Mouse (Mus musculus) midbrain, embryonic 16.5 days (tissue): ENCODE measurements at regions not wholly inside any gene's neighbourhood (a gene's known extent, or its start where the extent isn't known, plus 50 kb on each side); places are given as distances from the start of the nearest gene placed in this dataset.

Experiments
- ATAC-seq: fragments of 200-750 bp; cut with Nextera tagmentation; 2 replicates; pipeline ENCODE4 v1.8.0; 2017; ENCODE audit warnings: moderate TSS enrichment
- H3K27ac ChIP-seq: fragments of 300-500 bp; sonication (generic); 2 replicates; pipeline ENCODE4 v1.5.1; 2014; ENCODE audit warnings: mild to moderate bottlenecking, low read length, mixed read lengths
- H3K27me3 ChIP-seq: fragments of 300-500 bp; sonication (generic); 2 replicates; pipeline ENCODE4 v1.6.1; 2014; ENCODE audit warnings: low read depth, low read length, mixed read lengths; ENCODE audit not compliant: control insufficient read depth, insufficient read depth
- H3K36me3 ChIP-seq: fragments of 300-500 bp; sonication (generic); 2 replicates; pipeline ENCODE4 v1.6.1; 2014; ENCODE audit warnings: mild to moderate bottlenecking, low read length, moderate library complexity, mixed read lengths; ENCODE audit not compliant: control insufficient read depth, insufficient read depth
- H3K4me1 ChIP-seq: fragments of 300-500 bp; sonication (generic); 2 replicates; pipeline ENCODE4 v1.6.1; 2014; ENCODE audit warnings: mild to moderate bottlenecking, low read length, mixed read lengths; ENCODE audit not compliant: control insufficient read depth, insufficient read depth
- H3K4me2 ChIP-seq: fragments of 300-500 bp; sonication (generic); 2 replicates; pipeline ENCODE4 v1.6.1; 2014; ENCODE audit warnings: mild to moderate bottlenecking, low read length, mixed read lengths
- H3K4me3 ChIP-seq: fragments of 300-500 bp; sonication (generic); 2 replicates; pipeline ENCODE4 v1.5.1; 2014; ENCODE audit warnings: low read depth, mild to moderate bottlenecking, low read length, moderate library complexity, mixed read lengths
- H3K9ac ChIP-seq: fragments of 300-500 bp; sonication (generic); 2 replicates; pipeline ENCODE4 v1.6.1; 2014; ENCODE audit warnings: low read depth, low read length, mixed read lengths
- H3K9me3 ChIP-seq: fragments of 300-500 bp; sonication (generic); replicated peaks from 2 replicates; pipeline ENCODE4 v1.6.1; 2014; ENCODE audit warnings: mild to moderate bottlenecking, low read length, mixed read lengths; ENCODE audit not compliant: control insufficient read depth, poor library complexity, severe bottlenecking
- WGBS: fragments of 180-500 bp; shearing (Covaris S2); extraction: QIAGEN DNeasy Blood & Tissue Kit; methylation state at CpG from one replicate; pipeline ENCODE4 v1.1.7; 2014; 5-methylcytosine and 5-hydroxymethylcytosine counted together

GRCm38 (mm10) chr3:61849317-61849716 is 483.6 kb upstream of the B430305J03Rik start:
- Histone ChIP-seq H3K27me3 (no peaks in the 10 kb centered on the region), H3K4me2 (no peak overlapping the region), H3K4me1 (peaks cover 6% of the 10 kb centered on the region; the same call in 1 of the 2 replicates), H3K27ac (no peak overlapping the region), H3K4me3 (no peak overlapping the region), H3K36me3 (no peaks in the 10 kb centered on the region), H3K9me3 (no peaks in the 10 kb centered on the region), H3K9ac (no peak overlapping the region)
- no peak for ATAC-seq
- 81% methylated on average over 2 of the region's 2 CpGs for WGBS

GRCm38 (mm10) chr3:61846703-61847102 is 481.0 kb upstream of the B430305J03Rik start:
- ATAC-seq, result peak; percentile 95
- Histone ChIP-seq H3K36me3 (no peaks in the 10 kb centered on the region), H3K4me2 (no peak overlapping the region), H3K27ac (peak overlapping the region; percentile 53), H3K4me3 (no peak overlapping the region), H3K9ac (no peak overlapping the region), H3K27me3 (no peaks in the 10 kb centered on the region), H3K4me1 (peaks cover 6% of the 10 kb centered on the region; the same call in 1 of the 2 replicates), H3K9me3 (no peaks in the 10 kb centered on the region)
- WGBS, result 33% methylated on average over 3 of the region's 3 CpGs

DNA sequence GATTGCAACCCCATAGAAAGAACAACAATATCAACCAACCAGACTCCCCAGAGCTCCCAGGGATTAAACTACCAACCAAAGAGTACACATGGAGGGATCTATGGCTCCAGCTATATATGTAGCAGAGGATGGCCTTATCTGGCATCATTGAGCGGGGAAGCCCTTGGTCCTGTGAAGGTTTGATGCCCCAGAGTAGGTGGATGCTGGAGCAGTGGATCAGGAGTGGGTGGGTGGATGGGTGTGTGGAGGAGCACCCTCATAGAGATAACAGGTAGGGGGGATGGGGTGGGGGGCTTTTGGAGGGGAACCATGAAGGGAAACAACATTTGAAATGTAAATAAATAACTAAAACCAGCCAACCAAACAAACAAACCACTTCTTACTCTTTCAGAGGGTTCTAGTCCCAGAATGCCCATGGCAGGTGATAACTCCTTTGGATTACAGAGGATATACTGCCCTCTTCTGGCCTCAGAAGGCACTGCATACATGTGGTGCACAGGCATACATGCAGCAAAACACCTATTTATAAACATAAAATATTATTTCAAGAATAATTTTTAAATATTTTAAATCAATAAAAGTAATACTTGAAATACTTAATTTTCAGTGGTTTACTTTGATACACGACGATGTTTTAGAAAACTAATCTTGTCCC is 473.7 kb upstream of the B430305J03Rik start:
- H3K9ac ChIP-seq, result no peak overlapping the region
- no peaks in the 10 kb centered on the region for H3K4me1 ChIP-seq
- WGBS, result 53% methylated on average over 3 of the region's 3 CpGs
- no peak overlapping the region for H3K27ac ChIP-seq
- no peaks in the 10 kb centered on the region for H3K9me3 ChIP-seq
- H3K27me3 ChIP-seq, result no peaks in the 10 kb centered on the region
- no peak overlapping the region for H3K4me2 ChIP-seq
- no peak overlapping the region for H3K4me3 ChIP-seq
- H3K36me3 ChIP-seq, result no peaks in the 10 kb centered on the region
- ATAC-seq, result 0 out of 2 replicates have a peak, but pooled peaks have one; percentile 25

DNA sequence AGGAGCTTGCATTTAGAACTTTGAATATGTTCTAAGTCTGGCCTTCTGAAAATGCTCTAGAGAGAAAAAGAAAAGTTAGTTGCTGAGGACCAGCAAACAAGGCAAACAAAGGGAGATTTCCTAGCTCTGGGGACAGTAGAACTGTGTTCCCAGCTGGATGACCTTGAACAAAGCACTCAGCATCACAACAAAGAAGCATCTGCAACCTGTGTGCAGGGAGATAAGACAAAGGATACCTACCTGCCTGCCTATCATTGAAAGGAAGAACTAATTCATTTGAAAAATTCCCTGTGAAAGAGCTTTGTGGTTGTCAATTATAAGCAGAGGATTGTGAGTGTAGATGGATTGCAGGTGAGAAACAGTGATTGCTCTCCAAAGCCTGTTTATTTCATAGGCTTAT is 451.1 kb upstream of the B430305J03Rik start:
- Histone ChIP-seq H3K4me2 (no peak overlapping the region), H3K27me3 (no peaks in the 10 kb centered on the region), H3K9me3 (no peaks in the 10 kb centered on the region), H3K4me3 (no peak overlapping the region), H3K9ac (no peak overlapping the region), H3K36me3 (no peaks in the 10 kb centered on the region), H3K27ac (no peak overlapping the region), H3K4me1 (no peaks in the 10 kb centered on the region)
- no peak for ATAC-seq

GRCm38 (mm10) chr3:61796021-61796420 is 430.3 kb upstream of the B430305J03Rik start:
- 77% methylated on average over 2 of the region's 2 CpGs for WGBS
- Histone ChIP-seq H3K9me3 (no peaks in the 10 kb centered on the region), H3K36me3 (no peaks in the 10 kb centered on the region), H3K27ac (no peak overlapping the region), H3K4me1 (no peaks in the 10 kb centered on the region), H3K9ac (no peak overlapping the region), H3K4me2 (no peak overlapping the region), H3K4me3 (no peak overlapping the region), H3K27me3 (no peaks in the 10 kb centered on the region)
- no peak for ATAC-seq

GRCm38 (mm10) chr3:61790674-61791073 is 424.9 kb upstream of the B430305J03Rik start:
- Histone ChIP-seq H3K4me1 (no peaks in the 10 kb centered on the region), H3K36me3 (no peaks in the 10 kb centered on the region), H3K4me3 (no peak overlapping the region), H3K27me3 (no peaks in the 10 kb centered on the region), H3K27ac (no peak overlapping the region), H3K9ac (no peak overlapping the region), H3K9me3 (no peaks in the 10 kb centered on the region), H3K4me2 (no peak overlapping the region)
- 81% methylated on average over 4 of the region's 4 CpGs for WGBS
- no peak for ATAC-seq
